Mouse (Mus musculus): ENCODE data around the gene Tdrd3.

Tdrd3 gene

GRCm38 (mm10) chr14:87451645-87452443 lies 35.4 kb downstream of the Tdrd3 start:
- peak; percentile 78 for DNase-seq (ENCODE audit: low read depth, low spot score)

DNA sequence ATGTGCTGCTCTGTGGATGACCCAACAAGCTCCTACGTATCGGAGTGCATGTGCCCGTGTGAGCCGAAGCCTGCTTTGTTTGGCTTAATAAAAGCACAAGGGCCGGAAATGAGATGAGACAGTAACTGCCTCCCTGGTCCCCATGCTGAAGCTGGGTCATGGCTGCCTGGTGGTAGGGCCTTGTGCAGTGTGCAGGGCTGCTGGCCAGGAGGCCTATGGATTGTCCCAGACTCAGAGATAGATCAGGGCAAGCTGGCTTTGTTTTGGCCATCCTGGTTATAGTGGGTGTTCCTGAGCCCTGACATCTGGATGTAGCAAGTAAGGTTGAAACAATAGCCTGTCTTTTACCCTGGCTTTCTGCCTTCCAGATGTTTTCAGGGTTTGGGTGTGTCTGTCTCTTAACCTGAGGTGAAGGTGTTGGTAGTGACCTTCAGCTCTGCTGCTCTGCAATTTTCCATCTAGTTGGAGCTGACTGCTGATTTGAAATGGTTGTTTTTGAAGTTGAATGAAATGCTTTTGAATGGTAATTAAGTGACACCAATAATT lies 39.3 kb downstream of the Tdrd3 start:
- DNase-seq (ENCODE audit: low read depth, low spot score): no peak

DNA sequence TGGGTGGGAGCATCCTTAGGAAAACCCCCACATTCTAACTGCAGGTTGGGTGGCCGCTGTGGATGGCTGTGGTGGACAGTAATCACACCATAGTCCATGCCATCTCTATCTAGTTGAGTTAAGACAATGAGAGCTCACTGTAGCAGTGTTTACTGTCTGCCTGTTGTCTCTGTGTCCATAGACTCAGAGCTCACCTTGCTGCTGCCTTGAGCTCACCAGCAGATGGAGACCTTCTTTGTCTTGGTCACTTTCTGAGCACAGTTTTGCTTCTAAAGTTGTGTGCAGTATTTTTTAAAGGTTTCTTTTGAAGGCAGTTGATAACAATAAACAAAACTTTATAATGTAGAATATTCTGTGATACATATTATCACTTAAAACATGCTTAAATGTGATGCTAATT lies 43.3 kb downstream of the Tdrd3 start:
- no peak for DNase-seq (ENCODE audit: low read depth, low spot score)

- DNase-seq (ENCODE audit: low read depth, low spot score): no peak
Observed at GRCm38 (mm10) chr14:87461543-87461942, 45.1 kb downstream of the Tdrd3 start.

- peak; percentile 83 for DNase-seq (ENCODE audit: low read depth, low spot score)
Observed at GRCm38 (mm10) chr14:87463963-87464654, 47.7 kb downstream of the Tdrd3 start.

DNA sequence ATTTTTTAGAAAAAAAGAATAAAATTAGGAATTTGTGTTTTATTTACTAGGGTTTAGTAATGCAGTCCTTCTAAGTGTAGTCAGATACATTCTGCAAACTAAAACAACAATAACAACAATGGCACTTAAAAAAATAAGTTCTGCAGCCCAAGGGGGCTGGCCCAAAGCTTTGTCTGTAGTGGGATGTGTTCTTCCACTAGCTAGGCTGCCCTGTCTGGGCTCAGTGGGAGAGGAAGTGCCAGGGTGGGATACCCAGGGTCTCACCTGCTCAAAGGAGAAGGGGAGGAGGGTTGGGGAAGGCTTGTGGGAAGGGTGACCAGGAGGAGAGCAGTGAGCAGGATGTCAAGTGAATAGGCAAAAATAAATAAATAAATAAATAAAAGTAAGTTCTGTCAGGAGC lies 48.2 kb downstream of the Tdrd3 start:
- DNase-seq (ENCODE audit: low read depth, low spot score): no peak

GRCm38 (mm10) chr14:87467586-87467985 lies 51.1 kb downstream of the Tdrd3 start:
- no peak for DNase-seq (ENCODE audit: low read depth, low spot score)

- no peak for DNase-seq (ENCODE audit: low read depth, low spot score)
Observed at GRCm38 (mm10) chr14:87471521-87471920, 55.1 kb downstream of the Tdrd3 start.

- DNase-seq (ENCODE audit: low read depth, low spot score): no peak
Observed at GRCm38 (mm10) chr14:87472782-87473181, 56.3 kb downstream of the Tdrd3 start.

DNA sequence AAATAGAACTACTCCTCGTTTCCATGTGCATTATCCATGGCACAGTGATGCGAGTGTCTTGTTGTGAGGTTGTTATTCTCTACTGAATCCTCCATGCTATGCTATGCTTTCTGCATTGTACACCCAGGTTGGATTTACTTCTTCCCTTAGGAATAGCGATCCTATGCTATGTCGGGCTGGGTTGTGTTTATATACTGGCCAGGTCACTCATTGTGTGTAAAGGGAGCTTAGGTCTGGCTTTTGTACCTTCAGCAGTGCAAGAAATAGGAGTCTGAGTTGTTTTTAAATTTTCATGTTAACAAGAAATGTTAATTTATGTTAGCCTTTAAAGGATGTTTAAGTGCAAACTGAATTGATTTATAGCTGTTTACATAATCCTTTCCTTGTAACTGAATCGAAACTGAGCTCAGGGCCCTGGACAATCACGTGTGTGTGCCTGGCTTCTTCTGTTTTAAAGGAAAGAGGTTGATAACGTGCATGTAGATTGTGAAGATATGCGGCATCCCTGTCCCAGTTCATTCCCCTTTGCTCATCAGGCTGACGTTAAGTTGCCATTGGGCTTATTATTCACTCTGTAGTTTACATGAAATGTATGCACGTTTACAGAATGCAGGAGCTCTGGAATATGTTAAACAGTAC lies 59.4 kb downstream of the Tdrd3 start:
- no peak for DNase-seq (ENCODE audit: low read depth, low spot score)

DNA sequence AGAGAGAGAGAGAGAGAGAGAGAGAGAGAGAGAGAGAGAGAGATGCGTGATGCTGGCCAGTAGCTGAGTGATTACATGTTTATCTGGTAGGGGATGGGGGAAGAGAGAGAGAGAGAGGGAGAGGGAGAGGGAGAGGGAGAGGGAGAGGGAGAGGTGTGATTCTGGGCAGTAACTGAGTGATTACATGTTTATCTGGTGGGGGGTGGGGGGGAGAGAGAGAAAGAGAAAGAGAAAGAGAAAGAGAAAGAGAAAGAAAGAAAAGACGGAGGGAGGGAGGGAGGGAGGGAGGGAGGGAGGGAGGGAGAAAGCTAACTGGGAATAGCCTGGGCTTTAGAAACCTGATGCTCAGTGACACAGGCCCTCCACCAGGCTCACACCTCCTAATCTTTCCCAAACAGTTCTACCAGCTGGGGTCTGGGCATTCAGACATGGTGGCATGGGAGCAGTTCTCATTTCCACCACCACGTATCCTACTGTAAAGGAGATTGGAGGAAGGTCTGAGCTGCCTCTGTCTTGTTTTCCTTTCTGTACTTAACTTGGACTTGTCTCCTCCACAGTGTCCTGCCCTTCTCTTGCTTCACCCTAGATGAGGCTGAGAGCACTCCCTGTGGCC lies 62.0 kb downstream of the Tdrd3 start:
- no peak for DNase-seq (ENCODE audit: low read depth, low spot score)

GRCm38 (mm10) chr14:87485888-87486287 lies 69.4 kb downstream of the Tdrd3 start:
- DNase-seq (ENCODE audit: low read depth, low spot score): no peak

GRCm38 (mm10) chr14:87497955-87498594 lies 81.6 kb downstream of the Tdrd3 start:
- DNase-seq (ENCODE audit: low read depth, low spot score): peak; percentile 59

DNA sequence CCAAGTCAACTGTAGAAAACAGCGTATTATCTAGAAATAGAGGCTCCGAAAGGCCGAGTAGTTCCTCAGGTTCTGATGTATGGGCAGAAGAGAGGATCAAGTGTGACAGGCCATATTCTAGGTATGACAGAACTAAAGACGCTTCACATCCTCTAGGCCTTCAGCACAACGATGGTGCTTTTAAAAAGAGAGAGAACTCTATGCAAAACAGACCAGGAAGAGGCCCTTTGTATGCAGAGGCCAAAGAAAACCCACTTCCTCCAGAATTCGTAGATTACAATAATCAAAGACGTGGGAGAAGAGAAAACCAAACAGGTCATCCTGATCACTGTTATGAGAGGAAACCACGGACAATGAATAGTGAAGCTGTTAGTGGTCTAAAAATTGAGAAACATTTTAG lies 89.5 kb downstream of the Tdrd3 start:
- DNase-seq (ENCODE audit: low read depth, low spot score): peak; percentile 8

DNA sequence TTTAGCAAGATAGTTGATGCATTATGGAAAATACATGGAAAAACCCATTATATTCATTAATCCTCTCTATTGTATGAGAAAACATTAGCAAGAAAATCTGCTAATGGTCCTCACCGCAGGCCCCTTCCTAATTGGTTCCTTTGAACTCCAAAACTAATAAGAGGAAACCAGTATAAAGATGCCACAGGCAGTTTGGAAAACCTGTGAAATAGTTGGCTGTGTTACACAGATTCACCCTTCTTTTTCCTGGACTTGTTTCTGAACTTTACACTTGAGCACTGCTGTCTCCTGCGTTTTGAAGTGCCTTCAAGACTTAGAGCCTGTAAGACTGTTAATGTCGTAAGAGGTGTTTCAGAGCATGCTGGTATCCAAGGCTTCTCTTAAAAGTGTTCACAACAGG lies 98.8 kb downstream of the Tdrd3 start:
- DNase-seq (ENCODE audit: low read depth, low spot score): no peak

DNA sequence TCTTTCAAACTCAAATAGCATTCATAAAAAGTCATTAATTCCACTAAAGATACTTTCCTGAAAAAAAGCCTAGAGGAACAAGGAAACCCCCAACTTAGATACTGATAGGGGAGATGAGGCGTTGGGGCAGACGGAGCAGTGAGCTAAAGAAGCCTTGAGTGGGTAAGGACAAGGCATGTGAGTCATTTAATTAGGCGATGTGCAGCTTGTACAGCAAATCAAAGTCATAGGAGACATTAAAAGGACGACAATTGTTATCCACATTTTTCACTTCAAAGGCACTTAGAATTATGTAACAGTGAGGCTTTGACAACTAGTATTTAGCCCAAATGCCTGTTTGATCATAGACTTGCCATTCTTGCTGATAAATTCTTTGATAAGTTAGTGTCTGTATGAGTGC lies 100.9 kb downstream of the Tdrd3 start:
- no peak for DNase-seq (ENCODE audit: low read depth, low spot score)

DNA sequence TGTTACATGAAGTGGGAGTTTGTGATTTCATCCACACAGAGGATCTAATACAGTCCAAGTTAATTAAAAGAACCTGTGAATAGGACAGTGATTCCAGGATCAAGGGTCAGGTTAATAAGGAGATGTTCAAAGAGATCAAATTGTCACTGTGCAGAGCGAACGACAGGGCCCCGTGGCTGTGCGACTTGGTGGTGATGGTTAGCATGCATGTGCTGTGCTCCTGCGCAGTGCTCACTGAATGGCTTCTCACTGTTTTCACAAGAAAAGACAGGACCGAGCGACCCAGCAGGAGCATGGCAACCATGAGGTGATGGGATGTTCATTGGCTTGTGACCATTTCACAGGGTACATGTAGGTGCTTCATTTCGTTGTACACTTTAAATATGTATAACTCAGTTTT lies 115.4 kb downstream of the Tdrd3 start:
- DNase-seq (ENCODE audit: low read depth, low spot score): no peak

DNA sequence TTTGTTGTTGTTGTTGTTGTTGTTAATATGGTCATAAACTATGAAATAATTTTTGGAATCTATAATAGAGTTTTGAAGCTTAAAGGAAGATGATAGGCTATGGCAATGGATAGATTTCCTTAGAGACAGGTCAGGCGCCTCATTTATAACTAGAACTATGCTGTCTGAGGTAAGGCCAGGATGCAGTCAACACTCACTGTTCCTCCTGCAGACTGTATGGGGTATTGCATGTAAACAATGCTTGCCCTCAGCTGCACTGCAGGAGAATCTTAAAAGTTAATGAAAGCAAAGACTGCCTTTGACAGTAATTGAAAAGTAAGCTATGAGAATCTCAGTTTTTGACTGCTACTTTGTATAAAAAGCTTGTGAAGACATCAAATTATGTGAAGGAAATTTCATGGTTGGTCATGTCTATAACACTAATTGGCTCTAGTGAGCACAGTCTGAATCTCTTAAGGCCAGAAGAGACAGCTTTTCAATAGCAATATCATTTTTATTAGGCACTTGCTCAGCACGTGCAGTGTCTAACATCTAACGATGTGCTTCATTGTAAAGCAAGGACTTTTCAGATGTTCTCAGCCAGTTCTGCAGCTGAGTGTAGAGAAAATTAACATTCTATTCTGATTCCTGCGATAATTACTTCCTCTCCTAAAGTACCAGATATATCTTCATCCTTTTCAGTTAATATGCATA lies 120.8 kb downstream of the Tdrd3 start:
- DNase-seq (ENCODE audit: low read depth, low spot score): peak; percentile 25

- no peak for DNase-seq (ENCODE audit: low read depth, low spot score)
Observed at GRCm38 (mm10) chr14:87549986-87550385, 133.5 kb downstream of the Tdrd3 start.

- DNase-seq (ENCODE audit: low read depth, low spot score): no peak
Observed at GRCm38 (mm10) chr14:87552211-87552610, 135.8 kb downstream of the Tdrd3 start.

DNA sequence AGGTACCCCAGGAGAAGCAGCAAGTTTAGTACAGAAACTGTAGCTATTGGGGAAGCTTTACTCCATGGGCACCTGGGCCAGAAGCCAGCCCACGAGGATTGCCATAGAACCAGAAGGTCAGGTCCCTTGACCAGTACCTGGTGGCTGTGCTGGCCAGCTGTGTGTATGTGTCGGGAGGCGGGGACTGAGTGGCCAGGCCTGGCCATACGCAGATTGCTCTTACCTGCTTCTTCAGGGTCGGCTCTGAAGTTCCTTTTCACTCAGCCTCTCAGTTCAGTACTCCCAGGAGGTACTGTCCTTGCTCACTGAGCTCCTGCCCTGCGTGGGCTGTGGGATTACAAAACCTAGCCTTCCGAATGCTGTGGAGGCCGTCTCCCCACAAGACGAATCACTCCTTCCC lies 147.4 kb downstream of the Tdrd3 start:
- DNase-seq (ENCODE audit: low read depth, low spot score): no peak

All from CD4-positive, CD25-positive, alpha-beta regulatory T cell, adult 2 months (primary cell).